Mouse (Mus musculus) lung, adult 2 months (tissue): ENCODE data around the gene Rd3l. TPM values are rescaled to one million over a fixed set of nuclear protein-coding genes. Genes with fewer than 3 reads are reported as not detected.
A peak's percentile ranks its signal among the peaks of the same experiment; 100 is the strongest.
"Not testable (repeated sequence)": the region's sequence is repeated elsewhere in the genome, so short reads cannot be mapped to it uniquely, and the experiment has no call there.

Experiments used
- DNase-seq: peaks from one replicate; pipeline ENCODE4 v3.0.0; 2022
- H3K4me1 ChIP-seq: fragments of 200-500 bp; 2 replicates; pipeline ENCODE4 v1.6.1; 2011; ENCODE audit warnings: low read length; ENCODE audit not compliant: control insufficient read depth, insufficient read depth
- H3K4me3 ChIP-seq: fragments of 200-500 bp; replicated peaks from 2 replicates; pipeline ENCODE3; 2011; ENCODE audit warnings: low read depth, mild to moderate bottlenecking, control low read depth, low read length; ENCODE audit errors: extremely low read depth
- CTCF ChIP-seq: fragments of 200-500 bp; IDR thresholded peaks from 2 replicates; pipeline ENCODE4 v1.5.1; 2011; ENCODE audit warnings: mild to moderate bottlenecking, low read length, control low read depth; ENCODE audit not compliant: insufficient read depth
- POLR2A ChIP-seq: fragments of 200-500 bp; IDR thresholded peaks from 2 replicates; pipeline ENCODE4 v1.6.1; 2011; ENCODE audit warnings: low read depth, mild to moderate bottlenecking, control low read depth, low read length, borderline replicate concordance; ENCODE audit errors: extremely low read depth
- WGBS: fragments of 180-500 bp; shearing (Covaris S2); methylation state at CpG from one replicate; pipeline ENCODE4 v1.1.7; 2018; 5-methylcytosine and 5-hydroxymethylcytosine counted together
- polyA plus RNA-seq: library from polyadenylated mRNA; depleted of rRNA; stranded (reverse); fragments of >200 nt; gene quantifications from 2 replicates; pipeline ENCODE4 v1.2.3, GENCODE M21; 2012

Gene Rd3l
- polyA plus RNA-seq, 1 experiment: not detected

DNA sequence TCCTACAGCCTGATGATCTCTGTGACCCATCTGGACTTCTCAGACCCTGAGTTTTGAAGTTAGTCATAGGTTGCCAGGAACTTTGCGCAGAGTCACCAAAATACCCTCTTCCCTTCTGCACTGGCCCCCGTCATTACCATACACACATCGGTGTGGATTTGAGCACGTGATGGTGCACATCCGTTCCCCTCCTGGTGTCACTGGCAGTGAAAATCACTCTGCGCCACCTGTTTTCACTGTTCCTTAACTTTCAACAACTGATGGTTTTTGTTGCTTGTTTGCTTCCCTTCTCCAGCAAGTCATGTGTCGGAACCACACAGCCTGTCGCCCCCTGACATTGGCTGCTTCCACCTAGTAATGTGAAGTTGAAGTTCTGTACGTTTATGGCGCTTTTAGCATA is 8.6 kb downstream of the Rd3l start:
- no peak for DNase-seq
- TF ChIP-seq CTCF (no peak), POLR2A (no peak)
- no peaks in the 10 kb centered on the region for H3K4me1 ChIP-seq
- no peak overlapping the region for H3K4me3 ChIP-seq
- WGBS: 90% methylated on average over 10 of the region's 10 CpGs

DNA sequence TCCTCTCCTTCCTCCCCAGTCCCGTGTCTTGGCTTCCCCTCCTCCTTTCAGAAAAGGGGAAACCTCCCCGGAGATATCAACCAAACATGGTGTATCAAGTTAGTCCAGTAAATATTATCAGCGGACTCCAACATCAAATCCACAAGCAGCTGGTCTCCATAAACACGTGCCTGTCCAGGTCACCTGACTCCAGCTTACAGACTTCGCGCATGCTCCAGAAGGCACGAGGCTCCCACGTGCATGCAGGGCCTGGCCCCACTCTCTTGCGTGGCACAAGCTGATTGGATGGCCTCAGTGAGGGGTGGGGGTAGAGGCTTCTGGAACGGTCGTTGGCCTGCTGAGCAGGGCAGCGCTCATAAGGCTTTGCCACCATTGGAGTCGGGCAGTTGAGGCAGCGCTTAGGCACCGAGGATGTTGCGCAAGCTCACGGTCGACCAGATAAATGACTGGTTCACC is 9.9 kb downstream of the Rd3l start, which contains the start of gene Tdrd9:
Tdrd9 (plus strand) TSS at position 329 of the 456 bp plus-strand sequence.
- DNase-seq: no peak
- Histone ChIP-seq H3K4me3 (no peak within 1 kb of the TSS), H3K4me1 (peaks cover under 1% of the 10 kb centered on the region)
- WGBS: 79% methylated on average over 18 of the region's 18 CpGs
- TF ChIP-seq POLR2A (no peak), CTCF (no peak)

DNA sequence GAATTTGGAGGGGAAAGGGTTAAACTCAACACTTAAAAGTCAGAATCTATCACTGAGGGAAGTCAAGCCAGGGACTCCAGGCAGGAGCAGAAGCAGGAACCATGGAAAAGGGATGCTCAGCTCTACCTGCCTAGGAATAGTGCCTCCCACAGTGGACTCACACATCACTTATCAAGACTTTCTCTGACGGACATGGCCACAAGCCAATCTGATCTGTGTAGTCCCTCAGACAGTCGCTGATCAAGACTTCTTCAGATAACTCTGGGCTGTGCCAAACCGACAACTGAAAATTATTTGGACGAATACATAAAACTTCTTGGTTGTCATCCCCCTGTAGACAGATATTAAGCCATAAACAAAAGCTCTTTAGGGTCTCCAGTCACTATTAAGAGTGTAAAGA is 11.0 kb downstream of the Rd3l start:
- TF ChIP-seq POLR2A: no peak
- no peak for TF ChIP-seq CTCF
- Histone ChIP-seq H3K4me1 (peaks cover 7% of the 10 kb centered on the region), H3K4me3 (no peak overlapping the region)
- DNase-seq: no peak
- WGBS: 69% methylated on average over 4 of the region's 4 CpGs

DNA sequence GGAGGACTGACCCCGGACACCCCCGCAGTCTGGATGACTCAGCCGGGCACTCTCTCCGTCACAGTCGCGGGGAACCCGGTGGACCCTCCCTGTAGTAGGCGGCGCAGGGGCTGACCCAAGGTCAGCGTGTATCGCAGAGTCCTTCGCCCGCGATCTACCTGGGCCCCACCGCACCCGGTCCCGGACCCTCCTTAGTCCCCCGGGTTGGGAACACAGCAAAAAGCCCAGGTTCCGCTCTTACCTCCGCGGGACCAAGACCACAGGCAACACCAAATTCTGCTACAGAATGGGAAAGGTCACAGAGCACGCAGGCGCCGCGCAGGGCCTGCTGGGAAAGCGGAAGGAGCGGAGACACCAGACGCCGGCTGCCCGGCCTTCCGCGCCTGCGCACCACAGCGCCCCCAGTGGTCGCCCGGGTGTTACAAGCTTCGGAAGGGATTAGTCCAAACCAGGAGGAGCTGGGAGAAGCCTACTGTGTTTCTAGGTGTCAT is 14.4 kb downstream of the Rd3l start, which contains the start of gene Atp5mpl:
Atp5mpl (minus strand) TSS at position 295 of the 491 bp plus-strand sequence.
- TF ChIP-seq POLR2A (peak; percentile 76; the same call in 1 of the 2 replicates), CTCF (peak; percentile 65)
- H3K4me1 ChIP-seq: peaks cover 7% of the 10 kb centered on the region
- DNase-seq: peak; percentile 96
- peak within 1 kb of the TSS; percentile 96 for H3K4me3 ChIP-seq
- under 1% methylated on average over 37 of the region's 37 CpGs for WGBS

DNA sequence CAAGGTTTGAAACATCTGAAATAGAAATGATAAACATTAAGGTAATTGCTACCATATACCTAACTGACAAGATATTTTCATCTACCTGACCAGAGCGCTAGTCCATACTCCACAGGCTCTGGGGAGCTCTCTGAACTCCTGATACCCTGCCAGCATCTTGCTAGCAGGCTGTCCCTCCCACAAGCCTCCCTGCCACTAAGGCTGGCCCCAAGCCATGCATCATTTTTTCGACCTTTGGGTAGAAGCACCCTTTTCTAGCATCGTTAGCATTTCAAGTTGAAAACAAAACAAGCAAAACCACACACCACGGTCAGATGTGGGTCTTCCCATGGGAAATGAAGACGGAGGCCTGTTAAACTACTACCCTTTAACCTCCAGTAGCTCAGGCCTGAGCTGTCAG is 17.8 kb downstream of the Rd3l start:
- WGBS: 84% methylated on average over 5 of the region's 5 CpGs
- no peak for DNase-seq
- no peak for TF ChIP-seq POLR2A
- TF ChIP-seq CTCF: no peak

DNA sequence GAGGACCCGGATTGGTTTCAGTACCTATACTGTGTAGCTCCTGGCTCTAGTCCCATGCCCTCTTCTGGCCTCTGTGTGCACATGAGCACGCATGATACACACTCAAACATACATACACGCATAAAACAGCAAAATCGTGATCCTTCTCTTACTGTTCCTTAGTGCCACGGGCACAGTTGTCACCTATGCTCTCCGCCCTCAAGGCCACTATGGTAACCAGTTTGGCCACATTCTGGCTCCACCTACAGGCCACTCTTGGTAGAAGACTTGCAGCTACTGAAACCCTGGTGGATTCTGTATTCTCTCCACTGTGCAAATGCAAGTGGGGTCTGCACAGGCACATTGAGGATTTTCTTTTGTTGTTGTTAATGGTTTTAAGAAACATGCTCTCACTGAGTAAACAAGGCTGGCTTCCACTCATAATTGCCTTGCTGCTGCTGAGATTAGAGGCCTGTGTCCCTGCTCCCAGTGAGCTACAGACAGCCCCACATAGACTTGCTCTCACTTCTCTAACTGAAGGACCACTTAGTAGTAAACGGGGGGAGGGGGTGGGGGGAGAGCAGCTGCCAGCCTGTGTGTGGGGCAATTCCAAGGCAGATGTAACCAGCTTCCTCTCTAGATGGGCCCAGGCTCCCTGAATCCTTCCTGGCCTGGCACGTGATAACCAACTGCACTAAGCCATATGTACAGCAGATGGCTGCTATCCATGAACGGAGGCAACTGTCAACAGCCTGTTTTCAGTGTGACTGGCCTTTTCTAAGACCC is 22.8 kb downstream of the Rd3l start:
- DNase-seq: peak; percentile 77
- TF ChIP-seq POLR2A (no peak), CTCF (peak; percentile 79)
- Histone ChIP-seq H3K4me3 (no peak overlapping the region), H3K4me1 (no peaks in the 10 kb centered on the region)
- WGBS: 35% methylated on average over 9 of the region's 9 CpGs

More for the DNA sequence above, 17.8 kb downstream of the Rd3l start:
- peaks cover 7% of the 10 kb centered on the region for H3K4me1 ChIP-seq
- no peak overlapping the region for H3K4me3 ChIP-seq

DNA sequence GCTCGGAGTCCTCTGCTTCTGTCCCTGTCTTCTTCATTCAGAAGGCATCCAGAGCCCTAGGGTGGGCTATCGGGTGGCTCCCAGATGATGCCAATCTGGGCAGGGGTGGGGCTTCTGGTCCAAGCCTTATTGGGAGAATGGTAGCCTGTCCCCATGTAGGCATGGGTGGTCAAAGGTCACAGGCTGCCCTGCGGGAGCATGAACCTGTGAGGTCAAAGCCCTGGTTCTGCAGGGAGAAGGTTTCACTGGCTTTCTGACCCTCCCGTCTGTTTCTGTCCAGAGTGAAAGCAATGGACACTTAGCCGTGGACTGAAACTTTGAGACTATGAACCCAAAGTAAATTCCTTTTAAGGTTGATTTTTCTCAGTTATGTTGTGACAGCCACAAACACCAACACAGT is 24.9 kb downstream of the Rd3l start:
- 80% methylated on average over 5 of the region's 5 CpGs for WGBS
- DNase-seq: no peak

DNA sequence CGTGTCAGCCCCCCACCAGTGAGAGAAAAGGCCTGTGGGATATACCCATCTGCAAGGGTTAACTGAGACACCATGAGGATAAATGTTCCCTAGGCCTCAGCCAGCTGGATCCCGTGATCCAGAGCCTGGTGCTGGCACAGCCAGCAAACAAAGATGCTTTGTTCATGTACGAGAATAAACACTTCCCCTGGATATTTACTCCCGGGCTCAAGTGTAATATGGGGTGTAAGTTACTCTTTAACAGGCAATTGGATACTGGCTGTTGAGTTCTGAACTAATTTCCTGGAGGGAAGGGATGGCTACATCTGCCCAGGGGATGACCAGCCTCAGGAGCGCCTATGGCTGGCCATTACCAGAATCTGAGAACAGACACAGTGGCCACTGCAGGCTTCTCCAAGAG is 29.4 kb downstream of the Rd3l start:
- 29% methylated on average over 5 of the region's 5 CpGs for WGBS
- DNase-seq: no peak

More for the DNA sequence above, 24.9 kb downstream of the Rd3l start:
- TF ChIP-seq POLR2A: no peak
- TF ChIP-seq CTCF: no peak
- Histone ChIP-seq H3K4me1 (peaks cover 6% of the 10 kb centered on the region), H3K4me3 (no peak overlapping the region)

DNA sequence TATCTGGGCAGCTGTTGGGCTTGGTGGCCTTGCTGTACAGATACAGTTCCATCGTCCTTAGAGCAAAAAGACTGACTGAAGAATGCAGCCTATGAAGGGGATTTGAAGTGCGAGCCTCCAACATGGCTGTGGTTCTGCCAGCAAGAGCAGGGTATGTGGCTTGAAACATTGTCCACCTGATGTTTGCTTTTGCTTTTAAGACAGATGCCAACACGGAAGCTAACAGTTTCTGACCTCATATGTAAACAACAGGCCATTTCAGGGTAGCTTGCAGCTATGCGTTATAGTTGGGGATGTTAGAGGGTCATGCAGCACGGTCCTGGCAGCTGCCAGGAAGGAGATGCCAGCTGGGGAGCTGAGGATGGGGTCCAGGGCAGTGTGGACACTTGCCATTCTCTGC is 30.6 kb downstream of the Rd3l start:
- TF ChIP-seq POLR2A (no peak), CTCF (no peak)
- WGBS: 42% methylated on average over 5 of the region's 5 CpGs
- Histone ChIP-seq H3K4me1 (peaks cover 11% of the 10 kb centered on the region), H3K4me3 (no peak overlapping the region)
- DNase-seq: no peak

More for the DNA sequence above, 29.4 kb downstream of the Rd3l start:
- TF ChIP-seq POLR2A (no peak), CTCF (no peak)
- Histone ChIP-seq H3K4me1 (peaks cover 6% of the 10 kb centered on the region), H3K4me3 (no peak overlapping the region)

DNA sequence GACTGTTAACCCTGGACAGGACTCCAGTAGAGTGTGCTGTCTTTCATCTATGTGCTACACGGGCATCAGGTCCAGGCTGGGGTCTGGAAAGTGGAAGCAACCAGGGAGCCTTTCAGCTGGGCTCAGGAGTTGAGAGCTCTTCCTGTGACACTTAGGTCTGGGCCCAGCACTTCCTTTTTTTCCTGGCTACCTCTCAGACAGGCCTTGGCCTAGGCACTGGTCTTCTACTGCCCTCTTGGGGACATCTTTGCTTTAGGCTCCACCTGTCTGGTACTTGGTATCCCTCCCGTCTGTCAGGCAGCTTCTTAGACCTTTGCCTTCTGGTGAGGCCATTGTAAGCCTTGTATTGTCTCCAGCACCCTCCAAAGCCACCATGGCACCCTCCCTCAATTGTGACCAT is 34.4 kb downstream of the Rd3l start:
- WGBS: 5% methylated on average over 2 of the region's 2 CpGs
- Histone ChIP-seq H3K4me1 (peaks cover 24% of the 10 kb centered on the region), H3K4me3 (no peak overlapping the region)
- peak; percentile 59 for DNase-seq
- TF ChIP-seq POLR2A (no peak), CTCF (peak; percentile 96)

DNA sequence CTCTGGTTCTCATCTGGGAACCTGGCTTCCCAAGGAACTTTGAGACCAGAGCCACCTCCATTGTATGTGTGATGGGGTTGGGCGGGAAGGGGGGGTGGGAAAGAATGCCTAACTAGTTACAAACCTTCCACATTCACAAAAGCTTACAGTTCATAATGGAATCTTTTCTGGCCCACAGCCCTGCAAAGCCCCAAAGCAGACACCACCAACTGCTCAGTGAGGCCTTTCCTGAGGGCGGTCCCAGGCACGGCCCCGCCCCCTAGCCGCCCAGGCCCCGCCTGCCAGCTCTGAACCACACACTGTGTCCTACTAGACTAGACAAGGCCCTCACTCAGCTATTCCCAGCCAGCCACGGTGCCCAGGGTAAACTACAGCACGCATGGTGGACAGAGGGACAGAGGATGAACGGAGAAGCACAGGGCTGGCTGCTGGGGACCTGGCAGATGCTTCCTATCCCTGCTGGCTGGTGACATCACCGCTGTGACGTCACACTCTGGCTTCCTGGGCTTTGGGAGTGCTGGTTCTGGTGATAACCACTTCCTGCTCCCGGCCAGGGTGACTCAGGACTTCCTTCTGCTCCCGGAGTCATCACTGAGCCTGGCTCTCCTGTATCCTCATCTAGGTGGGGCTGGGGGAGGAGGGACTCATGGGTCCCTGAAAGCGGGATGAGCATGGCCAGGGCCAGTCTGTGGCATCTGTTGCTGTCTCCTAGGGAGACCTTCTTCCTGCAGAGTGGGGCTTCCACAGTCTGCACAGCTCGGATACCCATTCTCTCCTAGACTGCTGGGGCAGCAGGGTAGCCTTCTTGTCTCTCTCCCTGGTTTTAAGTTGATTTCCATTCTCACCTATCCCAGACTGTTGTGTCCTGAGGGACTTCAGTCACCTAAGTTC is 35.1 kb downstream of the Rd3l start:
- peak; percentile 27 for DNase-seq
- H3K4me1 ChIP-seq: peaks cover 23% of the 10 kb centered on the region
- H3K4me3 ChIP-seq: not testable (repeated sequence)
- WGBS: 33% methylated on average over 15 of the region's 15 CpGs
